29 mouse cellular contexts compared by ENCODE assay signal in the genomic region with DNA sequence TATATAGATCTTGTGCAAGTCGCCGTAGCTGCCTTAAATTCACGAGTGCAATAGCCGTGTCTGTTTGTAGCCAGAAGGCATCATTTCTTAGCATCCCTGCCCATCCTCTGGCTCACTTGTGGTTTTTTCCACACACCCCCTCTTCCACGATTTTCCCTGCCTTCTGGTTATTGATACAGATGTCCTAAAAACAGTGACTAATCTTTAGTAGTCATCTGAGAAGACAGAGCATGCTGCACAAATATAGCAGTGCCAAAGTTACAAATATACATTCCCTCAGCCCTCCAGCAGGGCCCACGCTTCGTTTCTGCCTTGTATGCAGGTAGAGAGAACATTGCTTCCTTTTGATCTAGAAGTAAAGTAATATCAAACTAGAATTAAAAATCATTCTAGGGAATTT.
DNase-seq lines count a peak whose midpoint lies in the region; ATAC-seq and TF ChIP-seq lines count a peak whose summit lies in the region.
"Had no signal": no experiment of that assay in that cellular context is flagged by ENCODE, and none has a peak within 500 bp of the region (broad histone marks: within the 10 kb centered on the region; RNA-seq: fewer than 3 reads in every experiment).

No protein-coding gene starts in this region.

- H3K4me3 ChIP-seq in left cerebral cortex, adult 2 months, result no peak overlapping the region
- no peak overlapping the region for H3K4me3 ChIP-seq in hindbrain, embryonic 13.5 days
- H3K4me3 ChIP-seq: embryonic facial prominence, embryonic 12.5 days; heart, embryonic 12.5 days; kidney, embryonic 15.5 days; limb, embryonic 12.5 days; midbrain, embryonic 13.5 days had no signal

- H3K4me1 ChIP-seq in hindbrain, embryonic 13.5 days (replicated peaks), result no peaks in the 10 kb centered on the region
- H3K4me1 ChIP-seq: embryonic facial prominence, embryonic 12.5 days; heart, embryonic 12.5 days; kidney, embryonic 15.5 days; limb, embryonic 12.5 days; midbrain, embryonic 13.5 days had no signal

- H3K27me3 ChIP-seq in hindbrain, embryonic 13.5 days, result no peaks in the 10 kb centered on the region
- H3K27me3 ChIP-seq: CH12.LX; embryonic facial prominence, embryonic 12.5 days; heart, embryonic 12.5 days; kidney, embryonic 15.5 days; limb, embryonic 12.5 days; midbrain, embryonic 13.5 days; Patski had no signal

- H3K9ac ChIP-seq in hindbrain, embryonic 13.5 days, result no peak overlapping the region
- H3K9ac ChIP-seq: embryonic facial prominence, embryonic 12.5 days; heart, embryonic 12.5 days; kidney, embryonic 15.5 days; limb, embryonic 12.5 days; liver, postnatal 0 days; midbrain, embryonic 13.5 days had no signal

- no peaks in the 10 kb centered on the region for H3K9me3 ChIP-seq in hindbrain, embryonic 13.5 days
- H3K9me3 ChIP-seq: embryonic facial prominence, embryonic 12.5 days; heart, embryonic 12.5 days; kidney, embryonic 15.5 days; limb, embryonic 12.5 days; midbrain, embryonic 13.5 days had no signal

- ATAC-seq in hindbrain, embryonic 13.5 days (ENCODE audit: low FRiP score), result no peak
- ATAC-seq: intestine, postnatal 0 days; liver, postnatal 0 days; midbrain, embryonic 13.5 days; Patski had no signal

- TF ChIP-seq CTCF in left cerebral cortex, adult 2 months (IDR thresholded peaks at IDR 0.05), result peak; percentile 31

- WGBS in hindbrain, embryonic 13.5 days, result 93% methylated on average over 7 of the region's 7 CpGs

- DNase-seq in layer of hippocampus, adult 18-20 months (ENCODE audit: low spot score in 2 of 2), result peak; percentile 37 to 66
- no peak for DNase-seq in layer of hippocampus, postnatal 25 days (ENCODE audit: extremely low spot score in 1 of 2, low spot score in 1 of 2)
- peak; percentile 49 for DNase-seq in right cerebral cortex, postnatal 25 days
- no peak for DNase-seq in right cerebral cortex, postnatal 4 days
- DNase-seq in left cerebral cortex, adult 2 months (ENCODE audit: extremely low spot score in 1 of 2, low spot score in 2 of 2), result peak; percentile 29 to 31
- DNase-seq in telencephalon, adult 2 months (ENCODE audit: low read depth, low spot score), result peak; percentile 73
- no peak for DNase-seq in kidney, adult 18-20 months
- DNase-seq: adrenal gland, adult 2 months; B cell, adult 2 months; cerebellum, adult 18-20 months; cerebellum, postnatal 25 days; gastrocnemius, postnatal 14 days; heart, adult 18-20 months; heart, postnatal 10 days; liver, postnatal 0 days; lung, postnatal 10 days; spleen, adult 18-20 months; thymus, postnatal 14 days had no signal

- peak overlapping the region; percentile 60; the same call in 1 of the 2 replicates for H3K27ac ChIP-seq in left cerebral cortex, adult 2 months
- no peak overlapping the region for H3K27ac ChIP-seq in hindbrain, embryonic 13.5 days
- H3K27ac ChIP-seq: embryonic facial prominence, embryonic 12.5 days; kidney, embryonic 15.5 days; limb, embryonic 12.5 days; midbrain, embryonic 13.5 days had no signal

- no peaks in the 10 kb centered on the region for H3K36me3 ChIP-seq in hindbrain, embryonic 13.5 days
- H3K36me3 ChIP-seq: embryonic facial prominence, embryonic 12.5 days; G1E; heart, embryonic 12.5 days; kidney, embryonic 15.5 days; limb, embryonic 12.5 days; midbrain, embryonic 13.5 days had no signal

- H3K4me2 ChIP-seq in hindbrain, embryonic 13.5 days, result no peak overlapping the region
- H3K4me2 ChIP-seq: embryonic facial prominence, embryonic 12.5 days; heart, embryonic 12.5 days; kidney, embryonic 15.5 days; limb, embryonic 12.5 days; liver, embryonic 11.5 days; midbrain, embryonic 13.5 days had no signal

- intact Hi-C loops in left cerebral cortex, adult 2 months (cut with DNase I), result loop anchor here (10.0 kb wide), 1 partner anchor 52 kb away; no protein-coding TSS in a partner anchor

Comparison
In these comparisons a context has a peak if more than half of its experiments do, and no peak if none do; other contexts are left out.
1. DNase-seq: peak in layer of hippocampus, adult 18-20 months (2 of 2), right cerebral cortex, postnatal 25 days (single experiment), left cerebral cortex, adult 2 months (2 of 2) and telencephalon, adult 2 months (single experiment); none in layer of hippocampus, postnatal 25 days (0 of 2), right cerebral cortex, postnatal 4 days (single experiment) and kidney, adult 18-20 months (single experiment).